Mouse (Mus musculus): Measurements from ENCODE around the gene Plxna3. TPM values are rescaled to one million over a fixed set of nuclear protein-coding genes. Genes with fewer than 3 reads are reported as not detected.

Plxna3 gene
- polyA plus RNA-seq, 1 experiment from 2014 or later: 45.6 TPM

Small RNAs within 50 kb of the gene (microRNA-seq; reads per million reads assigned to microRNA genes)
- gene Mir7092: 1.1 reads per million

Other genes with a start within 250 kb of the Plxna3 start
- gene Opn1mw, start 201.6 kb upstream of the Plxna3 start, polyA plus RNA-seq (2014; fragmentation: Nextera tagmentation; extraction: Ambion mirVana): not detected in 2 replicates
- gene Mecp2, start 193.7 kb upstream of the Plxna3 start, polyA plus RNA-seq (2014; fragmentation: Nextera tagmentation; extraction: Ambion mirVana): 15.5 and 15.6 TPM in 2 replicates
- gene Tex28, start 161.2 kb upstream of the Plxna3 start, polyA plus RNA-seq (2014; fragmentation: Nextera tagmentation; extraction: Ambion mirVana): not detected in 2 replicates
- 0.08 TPM in 1 of 2 replicates, not detected in the other for gene Tktl1, start 151.8 kb upstream of the Plxna3 start, polyA plus RNA-seq (2014; fragmentation: Nextera tagmentation; extraction: Ambion mirVana)
- 92.7 and 100.0 TPM in 2 replicates for gene Flna, start 79.2 kb upstream of the Plxna3 start, polyA plus RNA-seq (2014; fragmentation: Nextera tagmentation; extraction: Ambion mirVana)
- gene Emd, start 74.4 kb upstream of the Plxna3 start, polyA plus RNA-seq (2014; fragmentation: Nextera tagmentation; extraction: Ambion mirVana): 14.7 and 17.0 TPM in 2 replicates
- gene Rpl10, start 58.3 kb upstream of the Plxna3 start, polyA plus RNA-seq (2014; fragmentation: Nextera tagmentation; extraction: Ambion mirVana): 484 and 540 TPM in 2 replicates
- gene Taz, start 47.2 kb upstream of the Plxna3 start, polyA plus RNA-seq (2014; fragmentation: Nextera tagmentation; extraction: Ambion mirVana): 48.4 and 56.5 TPM in 2 replicates
- 3.0 and 3.6 TPM in 2 replicates for gene Dnase1l1, start 46.7 kb upstream of the Plxna3 start, polyA plus RNA-seq (2014; fragmentation: Nextera tagmentation; extraction: Ambion mirVana)
- gene Atp6ap1, start 32.0 kb upstream of the Plxna3 start, polyA plus RNA-seq (2014; fragmentation: Nextera tagmentation; extraction: Ambion mirVana): 248 and 297 TPM in 2 replicates
- gene Gdi1, start 24.1 kb upstream of the Plxna3 start, polyA plus RNA-seq (2014; fragmentation: Nextera tagmentation; extraction: Ambion mirVana): 781 and 862 TPM in 2 replicates
- 45.3 and 46.8 TPM in 2 replicates for gene Fam50a, start 16.0 kb upstream of the Plxna3 start, polyA plus RNA-seq (2014; fragmentation: Nextera tagmentation; extraction: Ambion mirVana)
- gene Lage3, start 24.6 kb downstream of the Plxna3 start, polyA plus RNA-seq (2014; fragmentation: Nextera tagmentation; extraction: Ambion mirVana): 64.0 and 87.6 TPM in 2 replicates
- 68.4 and 74.3 TPM in 2 replicates for gene Ubl4a, start 44.2 kb downstream of the Plxna3 start, polyA plus RNA-seq (2014; fragmentation: Nextera tagmentation; extraction: Ambion mirVana)
- gene Slc10a3, start 44.3 kb downstream of the Plxna3 start, polyA plus RNA-seq (2014; fragmentation: Nextera tagmentation; extraction: Ambion mirVana): 7.1 and 9.5 TPM in 2 replicates
- 33.2 and 36.0 TPM in 2 replicates for gene Fam3a, start 64.2 kb downstream of the Plxna3 start, polyA plus RNA-seq (2014; fragmentation: Nextera tagmentation; extraction: Ambion mirVana)
- 17.8 and 21.5 TPM in 2 replicates for gene Ikbkg, start 64.2 kb downstream of the Plxna3 start, polyA plus RNA-seq (2014; fragmentation: Nextera tagmentation; extraction: Ambion mirVana)
- gene G6pdx, start 100.1 kb downstream of the Plxna3 start, polyA plus RNA-seq (2014; fragmentation: Nextera tagmentation; extraction: Ambion mirVana): 48.8 and 52.3 TPM in 2 replicates
- gene Gm6880, start 152.3 kb downstream of the Plxna3 start, polyA plus RNA-seq (2014; fragmentation: Nextera tagmentation; extraction: Ambion mirVana): not detected in 2 replicates
- not detected in 2 replicates for gene Olfr1326-ps1, start 245.8 kb downstream of the Plxna3 start, polyA plus RNA-seq (2014; fragmentation: Nextera tagmentation; extraction: Ambion mirVana)